Mouse (Mus musculus) lung, adult 2 months (tissue): Measurements from ENCODE around the gene Smyd3. TPM values are rescaled to one million over a fixed set of nuclear protein-coding genes. Genes with fewer than 3 reads are reported as not detected.

Experiments
- DNase-seq: peaks from one replicate; pipeline ENCODE4 v3.0.0; 2022
- H3K4me1 ChIP-seq: fragments of 200-500 bp; 2 replicates; pipeline ENCODE4 v1.6.1; 2011; ENCODE audit warnings: low read length; ENCODE audit not compliant: control insufficient read depth, insufficient read depth
- H3K4me3 ChIP-seq: fragments of 200-500 bp; replicated peaks from 2 replicates; pipeline ENCODE3; 2011; ENCODE audit warnings: low read depth, mild to moderate bottlenecking, control low read depth, low read length; ENCODE audit errors: extremely low read depth
- CTCF ChIP-seq: fragments of 200-500 bp; IDR thresholded peaks from 2 replicates; pipeline ENCODE4 v1.5.1; 2011; ENCODE audit warnings: mild to moderate bottlenecking, low read length, control low read depth; ENCODE audit not compliant: insufficient read depth
- POLR2A ChIP-seq: fragments of 200-500 bp; IDR thresholded peaks from 2 replicates; pipeline ENCODE4 v1.6.1; 2011; ENCODE audit warnings: low read depth, mild to moderate bottlenecking, control low read depth, low read length, borderline replicate concordance; ENCODE audit errors: extremely low read depth
- WGBS: fragments of 180-500 bp; shearing (Covaris S2); methylation state at CpG from one replicate; pipeline ENCODE4 v1.1.7; 2018; 5-methylcytosine and 5-hydroxymethylcytosine counted together
- polyA plus RNA-seq: library from polyadenylated mRNA; depleted of rRNA; stranded (reverse); fragments of >200 nt; gene quantifications from 2 replicates; pipeline ENCODE4 v1.2.3, GENCODE M21; 2012

Smyd3 gene
- polyA plus RNA-seq, 1 experiment = 4.7 TPM

- DNase-seq = no peak
- no peak for TF ChIP-seq CTCF
- Histone ChIP-seq H3K4me3 (no peak overlapping the region), H3K4me1 (no peaks in the 10 kb centered on the region)
- 70% methylated on average over 10 of the region's 10 CpGs for WGBS
Measured at GRCm38 (mm10) chr1:179116729-179117663, 400.8 kb downstream of the Smyd3 start.

GRCm38 (mm10) chr1:179114833-179115495 lies 402.9 kb downstream of the Smyd3 start:
- TF ChIP-seq POLR2A (no peak), CTCF (no peak)
- DNase-seq = no peak

DNA sequence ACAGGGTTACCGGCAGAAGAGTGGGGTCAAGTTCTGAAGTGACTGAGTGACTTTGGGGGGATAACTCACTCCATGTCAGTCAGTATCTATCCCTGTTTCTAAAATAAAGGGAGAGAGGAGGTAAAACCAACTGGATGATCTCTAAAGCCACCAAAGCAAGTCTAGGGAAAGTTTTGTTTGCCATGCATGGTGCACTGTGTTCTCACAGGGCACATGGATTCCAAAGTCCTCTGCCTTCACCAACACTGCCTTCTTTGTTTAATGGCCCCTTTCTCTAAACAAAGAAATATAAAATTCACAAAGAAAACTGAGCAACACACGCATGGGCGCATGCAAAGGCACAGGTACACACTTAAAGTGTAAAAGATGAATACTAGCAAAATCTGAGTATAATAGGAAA lies 403.5 kb downstream of the Smyd3 start:
- TF ChIP-seq POLR2A (no peak), CTCF (no peak)
- DNase-seq = no peak
- no peaks in the 10 kb centered on the region for H3K4me1 ChIP-seq
- H3K4me3 ChIP-seq = no peak overlapping the region
- 97% methylated on average over 3 of the region's 3 CpGs for WGBS

More at GRCm38 (mm10) chr1:179114833-179115495, 402.9 kb downstream of the Smyd3 start:
- Histone ChIP-seq H3K4me3 (no peak overlapping the region), H3K4me1 (no peaks in the 10 kb centered on the region)
- 79% methylated on average over 7 of the region's 7 CpGs for WGBS

DNA sequence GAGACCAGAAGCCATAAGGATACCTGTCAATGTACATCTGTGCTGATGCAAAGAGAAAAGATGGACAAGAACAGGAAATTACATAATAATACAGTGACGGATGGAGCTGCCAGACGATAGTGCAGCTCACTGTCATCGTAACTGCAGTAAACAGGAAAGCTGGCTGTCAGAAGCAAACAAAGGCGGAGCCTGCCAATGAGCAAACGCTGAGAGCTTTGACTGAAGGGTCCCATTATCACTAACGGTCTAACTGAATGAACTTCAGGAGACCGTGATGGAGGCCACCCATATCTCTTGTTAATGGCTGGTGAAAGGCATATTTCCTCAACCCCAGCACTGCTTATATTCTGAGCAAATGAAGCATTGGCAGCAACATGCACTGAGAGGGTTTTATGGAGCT lies 409.1 kb downstream of the Smyd3 start:
- DNase-seq = no peak
- TF ChIP-seq CTCF (no peak), POLR2A (no peak)
- Histone ChIP-seq H3K4me3 (no peak overlapping the region), H3K4me1 (no peaks in the 10 kb centered on the region)
- 24% methylated on average over 7 of the region's 7 CpGs for WGBS

DNA sequence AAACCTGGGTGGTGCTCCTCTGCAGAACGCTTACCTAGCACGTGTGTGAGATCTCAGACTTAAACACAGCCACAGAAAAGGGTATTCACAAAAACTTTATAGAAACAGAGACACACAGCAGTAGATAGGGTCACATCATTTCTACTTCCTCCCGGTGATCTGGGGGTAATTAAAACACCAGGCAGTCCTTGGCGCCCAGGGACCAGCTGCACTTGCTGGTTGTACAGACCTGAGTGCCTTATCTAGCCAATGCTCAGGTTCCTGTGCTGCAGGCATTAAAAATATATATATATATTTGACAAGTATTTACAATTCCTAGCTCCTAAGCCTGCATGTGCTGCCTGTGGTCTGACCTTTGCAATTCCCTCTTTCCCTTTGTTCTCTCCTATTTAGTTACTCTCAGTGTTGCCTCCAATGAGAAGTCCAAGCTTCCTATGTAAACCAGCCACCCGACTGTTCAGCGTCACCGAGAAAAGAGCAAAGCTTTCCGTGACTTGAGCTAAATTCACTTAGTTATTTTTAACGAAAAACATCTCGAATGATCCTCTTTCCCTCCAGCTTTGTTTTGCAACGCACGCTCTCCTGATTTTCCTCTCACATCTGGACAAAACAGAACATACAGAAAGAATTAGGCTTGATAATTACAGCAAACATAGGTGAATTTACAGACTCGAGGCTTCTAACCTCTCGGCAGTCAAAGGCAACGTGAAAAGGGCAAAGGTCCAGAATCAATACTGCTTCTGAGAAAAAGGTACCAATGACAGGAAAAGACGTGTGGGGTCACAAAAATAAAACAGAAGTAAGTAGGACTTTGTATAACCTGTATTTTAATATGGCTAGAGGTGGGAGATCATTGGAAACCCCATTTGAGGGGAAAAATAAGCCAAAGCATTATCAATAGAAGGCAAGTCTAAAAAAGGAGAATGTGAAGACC lies 409.8 kb downstream of the Smyd3 start:
- no peak overlapping the region for H3K4me3 ChIP-seq
- H3K4me1 ChIP-seq = no peaks in the 10 kb centered on the region
- DNase-seq = no peak
- TF ChIP-seq CTCF (no peak), POLR2A (no peak)
- WGBS = 53% methylated on average over 16 of the region's 16 CpGs

GRCm38 (mm10) chr1:179107211-179107610 lies 410.6 kb downstream of the Smyd3 start:
- Histone ChIP-seq H3K4me3 (no peak overlapping the region), H3K4me1 (no peaks in the 10 kb centered on the region)
- no peak for TF ChIP-seq CTCF
- TF ChIP-seq POLR2A = no peak
- 62% methylated on average over 7 of the region's 7 CpGs for WGBS
- no peak for DNase-seq

DNA sequence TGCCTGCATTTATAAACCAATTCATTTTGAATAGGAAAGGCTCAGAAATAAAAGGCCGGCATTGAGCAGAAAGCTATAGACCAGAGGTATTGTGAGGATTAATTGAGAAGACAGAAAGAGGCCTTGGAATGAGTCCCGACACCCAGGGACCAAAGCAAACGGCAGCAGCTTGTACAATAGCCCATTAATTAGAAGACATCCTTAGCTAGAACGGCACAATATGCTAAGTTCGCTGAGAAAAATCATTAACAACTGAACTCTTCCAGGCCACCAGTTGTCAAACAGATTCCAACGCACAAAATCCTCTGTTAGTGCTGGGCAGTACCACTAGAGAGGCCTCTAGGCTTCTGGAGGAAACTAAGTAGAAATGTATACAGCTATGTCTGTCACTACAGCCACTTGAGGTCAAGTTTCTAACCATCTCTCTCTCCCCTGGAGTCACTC lies 411.1 kb downstream of the Smyd3 start:
- Histone ChIP-seq H3K4me1 (no peaks in the 10 kb centered on the region), H3K4me3 (no peak overlapping the region)
- no peak for DNase-seq
- 83% methylated on average over 6 of the region's 6 CpGs for WGBS
- no peak for TF ChIP-seq POLR2A

GRCm38 (mm10) chr1:179106103-179106701 lies 411.6 kb downstream of the Smyd3 start:
- no peak for DNase-seq
- WGBS = 94% methylated on average over 18 of the region's 18 CpGs
- H3K4me1 ChIP-seq = no peaks in the 10 kb centered on the region
- H3K4me3 ChIP-seq = no peak overlapping the region
- TF ChIP-seq CTCF = no peak
- TF ChIP-seq POLR2A = no peak

DNA sequence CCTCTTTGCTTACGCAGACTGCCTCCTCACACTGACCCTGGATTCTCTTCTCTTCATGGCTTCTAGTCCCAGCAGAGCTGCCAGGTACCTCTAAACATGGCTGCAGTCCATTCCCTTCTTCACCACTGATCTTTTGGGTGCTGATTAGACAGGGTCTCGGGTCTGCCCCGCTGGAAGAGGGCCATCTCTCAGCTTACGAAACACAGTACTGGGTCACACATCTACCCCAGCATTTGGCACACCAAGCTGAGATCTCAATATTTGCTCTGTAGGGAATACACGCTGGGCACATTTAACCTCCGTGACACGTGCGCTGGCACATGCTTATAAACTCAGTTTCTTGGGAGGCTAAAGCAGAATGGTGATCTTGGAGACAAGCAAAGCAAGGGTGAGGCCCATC lies 413.4 kb downstream of the Smyd3 start:
- Histone ChIP-seq H3K4me1 (no peaks in the 10 kb centered on the region), H3K4me3 (no peak overlapping the region)
- 89% methylated on average over 8 of the region's 8 CpGs for WGBS
- no peak for DNase-seq
- no peak for TF ChIP-seq CTCF
- TF ChIP-seq POLR2A = no peak
